Mouse (Mus musculus): ENCODE data around the gene Masp1. TPM values are rescaled to one million over a fixed set of nuclear protein-coding genes. Genes with fewer than 3 reads are reported as not detected.

The Masp1 gene
- polyA plus RNA-seq (2015; fragmentation: Nextera tagmentation; extraction: Ambion mirVana) = 7.1 and 8.4 TPM in 2 replicates

DNA sequence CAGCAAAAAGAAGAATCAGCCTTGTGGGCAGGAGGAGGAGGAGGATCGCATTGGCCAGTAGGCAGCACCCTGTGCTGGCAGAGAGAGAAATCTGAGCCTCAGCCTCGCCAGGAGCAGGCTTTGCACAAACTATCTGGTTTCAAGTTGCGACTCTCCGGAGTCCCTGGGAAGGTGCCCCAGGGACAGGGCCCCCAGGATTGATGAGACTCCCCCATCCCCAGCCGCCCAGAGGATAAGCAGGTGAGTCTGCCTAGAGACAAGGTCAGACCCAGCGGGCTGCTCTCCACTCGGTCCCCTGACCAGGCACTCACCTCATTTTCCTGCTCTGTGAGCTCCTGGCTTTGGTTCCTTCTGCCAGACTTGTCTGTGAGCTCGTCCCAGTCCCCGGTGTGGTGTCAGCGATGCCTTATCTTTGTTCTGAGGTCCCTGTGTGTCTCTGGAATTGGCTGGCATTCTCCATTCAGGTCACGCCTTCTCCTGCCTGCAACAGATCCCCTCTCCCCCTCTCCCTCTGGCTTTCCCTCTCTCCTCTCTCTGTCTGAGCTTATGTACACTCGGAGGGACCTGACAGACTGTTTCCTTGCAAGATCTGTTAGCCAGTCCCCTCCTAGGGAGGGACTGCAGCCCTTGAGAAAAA is at the start of gene Masp1, which contains the start of gene Rtp4:
Masp1 (minus strand) TSS at position 581 of the 637 bp plus-strand sequence.
Rtp4 (plus strand) TSS at position 57 of the 637 bp plus-strand sequence.
- Histone ChIP-seq H3K4me2 (peak within 1 kb of the TSS; percentile 41), H3K36me3 (no peaks in the 10 kb centered on the region), H3K4me3 (peak within 1 kb of the TSS; percentile 25), H3K27ac (peak within 1 kb of the TSS; percentile 33), H3K4me1 (peaks cover 53% of the 10 kb centered on the region), H3K27me3 (no peaks in the 10 kb centered on the region), H3K9ac (0 out of 2 replicates have a peak within 1 kb of the TSS, but pooled peaks have one; percentile 5), H3K9me3 (no peaks in the 10 kb centered on the region)
- WGBS = 1% methylated on average over 12 of the region's 12 CpGs
- no peak for ATAC-seq (ENCODE audit: insufficient number of reproducible peaks, low FRiP score, low TSS enrichment, low read depth)

GRCm38 (mm10) chr16:23568369-23568958 is 47.8 kb upstream of the Masp1 start:
- no peak for ATAC-seq (ENCODE audit: insufficient number of reproducible peaks, low FRiP score, low TSS enrichment, low read depth)
- no peaks in the 10 kb centered on the region for H3K9me3 ChIP-seq
- no peak overlapping the region for H3K27ac ChIP-seq
- H3K4me2 ChIP-seq = no peak overlapping the region
- no peaks in the 10 kb centered on the region for H3K36me3 ChIP-seq
- no peak overlapping the region for H3K9ac ChIP-seq
- H3K4me1 ChIP-seq = no peaks in the 10 kb centered on the region
- H3K4me3 ChIP-seq = no peak overlapping the region
- no peaks in the 10 kb centered on the region for H3K27me3 ChIP-seq
- 19% methylated on average over 4 of the region's 4 CpGs for WGBS

GRCm38 (mm10) chr16:23557669-23558068 is 37.1 kb upstream of the Masp1 start:
- H3K36me3 ChIP-seq = no peaks in the 10 kb centered on the region
- no peaks in the 10 kb centered on the region for H3K27me3 ChIP-seq
- WGBS = 83% methylated on average over 2 of the region's 2 CpGs
- no peaks in the 10 kb centered on the region for H3K4me1 ChIP-seq
- H3K9ac ChIP-seq = no peak overlapping the region
- no peak overlapping the region for H3K4me3 ChIP-seq
- no peak for ATAC-seq (ENCODE audit: insufficient number of reproducible peaks, low FRiP score, low TSS enrichment, low read depth)
- no peak overlapping the region for H3K27ac ChIP-seq
- H3K9me3 ChIP-seq = no peaks in the 10 kb centered on the region
- H3K4me2 ChIP-seq = no peak overlapping the region

GRCm38 (mm10) chr16:23557195-23557594 is 36.6 kb upstream of the Masp1 start:
- H3K27ac ChIP-seq = no peak overlapping the region
- H3K36me3 ChIP-seq = no peaks in the 10 kb centered on the region
- no peak overlapping the region for H3K4me2 ChIP-seq
- no peaks in the 10 kb centered on the region for H3K4me1 ChIP-seq
- WGBS = 86% methylated on average over 5 of the region's 5 CpGs
- H3K27me3 ChIP-seq = no peaks in the 10 kb centered on the region
- H3K4me3 ChIP-seq = no peak overlapping the region
- H3K9ac ChIP-seq = no peak overlapping the region
- ATAC-seq (ENCODE audit: insufficient number of reproducible peaks, low FRiP score, low TSS enrichment, low read depth) = no peak
- no peaks in the 10 kb centered on the region for H3K9me3 ChIP-seq

- ATAC-seq (ENCODE audit: insufficient number of reproducible peaks, low FRiP score, low TSS enrichment, low read depth) = no peak
- Histone ChIP-seq H3K27me3 (peaks cover 4% of the 10 kb centered on the region; the same call in 1 of the 2 replicates), H3K9me3 (no peaks in the 10 kb centered on the region), H3K4me1 (no peaks in the 10 kb centered on the region), H3K4me3 (no peak overlapping the region), H3K27ac (no peak overlapping the region), H3K4me2 (no peak overlapping the region), H3K9ac (no peak overlapping the region), H3K36me3 (no peaks in the 10 kb centered on the region)
- 50% methylated on average over 5 of the region's 5 CpGs for WGBS
Measured at GRCm38 (mm10) chr16:23554673-23555072, 34.1 kb upstream of the Masp1 start.

- H3K27ac ChIP-seq = no peak overlapping the region
- no peaks in the 10 kb centered on the region for H3K9me3 ChIP-seq
- ATAC-seq (ENCODE audit: insufficient number of reproducible peaks, low FRiP score, low TSS enrichment, low read depth) = no peak
- no peak overlapping the region for H3K4me2 ChIP-seq
- no peak overlapping the region for H3K4me3 ChIP-seq
- H3K4me1 ChIP-seq = no peaks in the 10 kb centered on the region
- no peak overlapping the region for H3K9ac ChIP-seq
- H3K36me3 ChIP-seq = no peaks in the 10 kb centered on the region
- H3K27me3 ChIP-seq = peaks cover 4% of the 10 kb centered on the region; the same call in 1 of the 2 replicates
- 86% methylated on average over 18 of the region's 18 CpGs for WGBS
Measured at GRCm38 (mm10) chr16:23550981-23551582, 30.5 kb upstream of the Masp1 start.

GRCm38 (mm10) chr16:23550346-23550980 is 29.8 kb upstream of the Masp1 start:
- Histone ChIP-seq H3K4me3 (no peak overlapping the region), H3K27ac (no peak overlapping the region), H3K36me3 (no peaks in the 10 kb centered on the region), H3K9me3 (no peaks in the 10 kb centered on the region), H3K27me3 (peaks cover 4% of the 10 kb centered on the region; the same call in 1 of the 2 replicates), H3K4me2 (no peak overlapping the region), H3K4me1 (no peaks in the 10 kb centered on the region), H3K9ac (no peak overlapping the region)
- ATAC-seq (ENCODE audit: insufficient number of reproducible peaks, low FRiP score, low TSS enrichment, low read depth) = no peak
- WGBS = 42% methylated on average over 8 of the region's 8 CpGs

DNA sequence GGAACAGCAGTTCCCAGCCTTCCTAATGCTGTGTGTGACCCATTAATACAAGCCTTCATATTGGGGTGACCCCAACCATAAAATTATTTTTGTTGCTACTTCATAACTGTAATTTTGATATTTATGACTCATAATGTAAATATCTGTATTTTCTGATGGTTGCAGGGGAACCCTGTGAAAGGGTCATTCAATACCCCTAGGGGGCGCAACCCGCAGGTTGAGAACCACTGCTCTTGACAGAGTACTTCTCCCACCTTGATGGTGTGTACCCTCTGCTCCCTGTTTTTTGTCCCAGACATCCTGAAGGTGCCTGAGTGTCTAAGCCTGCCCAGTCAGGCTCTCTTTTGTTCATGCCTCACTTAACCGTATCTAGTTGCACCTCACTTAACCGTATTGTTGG is 27.2 kb upstream of the Masp1 start:
- no peak overlapping the region for H3K27ac ChIP-seq
- H3K27me3 ChIP-seq = peaks cover 4% of the 10 kb centered on the region; the same call in 1 of the 2 replicates
- H3K4me2 ChIP-seq = no peak overlapping the region
- H3K36me3 ChIP-seq = no peaks in the 10 kb centered on the region
- no peak for ATAC-seq (ENCODE audit: insufficient number of reproducible peaks, low FRiP score, low TSS enrichment, low read depth)
- no peak overlapping the region for H3K4me3 ChIP-seq
- H3K4me1 ChIP-seq = peaks cover 13% of the 10 kb centered on the region; the same call in 1 of the 2 replicates
- 91% methylated on average over 4 of the region's 4 CpGs for WGBS
- no peak overlapping the region for H3K9ac ChIP-seq
- no peaks in the 10 kb centered on the region for H3K9me3 ChIP-seq

- Histone ChIP-seq H3K36me3 (no peaks in the 10 kb centered on the region), H3K4me2 (no peak overlapping the region), H3K4me1 (peaks cover 13% of the 10 kb centered on the region; the same call in 1 of the 2 replicates), H3K9ac (no peak overlapping the region), H3K27me3 (no peaks in the 10 kb centered on the region), H3K9me3 (no peaks in the 10 kb centered on the region), H3K27ac (no peak overlapping the region), H3K4me3 (no peak overlapping the region)
- 35% methylated on average over 7 of the region's 7 CpGs for WGBS
- ATAC-seq (ENCODE audit: insufficient number of reproducible peaks, low FRiP score, low TSS enrichment, low read depth) = no peak
Measured at GRCm38 (mm10) chr16:23544361-23544760, 23.7 kb upstream of the Masp1 start.

DNA sequence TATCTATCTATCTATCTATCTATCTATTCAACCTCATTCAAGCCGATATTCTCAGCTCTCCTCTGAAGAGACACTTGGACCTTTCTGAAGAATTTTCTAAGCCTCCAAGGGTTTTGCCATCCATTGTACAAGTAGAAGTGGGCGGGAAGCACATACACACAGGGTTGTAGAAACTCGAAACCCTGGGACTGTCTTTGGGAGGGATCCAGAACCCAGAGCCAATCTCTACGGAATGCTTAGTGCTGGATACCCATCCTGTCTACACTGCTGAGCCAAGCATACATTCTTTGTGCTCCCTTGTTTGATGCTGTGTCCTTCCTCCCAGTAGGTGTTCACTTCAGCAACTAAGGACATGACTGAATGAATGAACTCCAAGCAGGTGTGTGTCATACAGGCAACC is 22.3 kb upstream of the Masp1 start:
- 67% methylated on average over 4 of the region's 4 CpGs for WGBS
- no peak overlapping the region for H3K9ac ChIP-seq
- no peaks in the 10 kb centered on the region for H3K36me3 ChIP-seq
- H3K4me2 ChIP-seq = no peak overlapping the region
- no peak overlapping the region for H3K27ac ChIP-seq
- H3K27me3 ChIP-seq = no peaks in the 10 kb centered on the region
- no peaks in the 10 kb centered on the region for H3K9me3 ChIP-seq
- H3K4me3 ChIP-seq = no peak overlapping the region
- peaks cover 13% of the 10 kb centered on the region; the same call in 1 of the 2 replicates for H3K4me1 ChIP-seq
- no peak for ATAC-seq (ENCODE audit: insufficient number of reproducible peaks, low FRiP score, low TSS enrichment, low read depth)

- 43% methylated on average over 4 of the region's 4 CpGs for WGBS
Measured at GRCm38 (mm10) chr16:23541046-23541445, 20.4 kb upstream of the Masp1 start.

GRCm38 (mm10) chr16:23533707-23534106 is 13.1 kb upstream of the Masp1 start:
- no peaks in the 10 kb centered on the region for H3K27me3 ChIP-seq
- no peaks in the 10 kb centered on the region for H3K9me3 ChIP-seq
- no peaks in the 10 kb centered on the region for H3K4me1 ChIP-seq
- 85% methylated on average over 3 of the region's 3 CpGs for WGBS
- no peak overlapping the region for H3K27ac ChIP-seq
- H3K9ac ChIP-seq = no peak overlapping the region
- H3K4me2 ChIP-seq = no peak overlapping the region
- no peak overlapping the region for H3K4me3 ChIP-seq
- ATAC-seq (ENCODE audit: insufficient number of reproducible peaks, low FRiP score, low TSS enrichment, low read depth) = no peak
- H3K36me3 ChIP-seq = no peaks in the 10 kb centered on the region

More at GRCm38 (mm10) chr16:23541046-23541445, 20.4 kb upstream of the Masp1 start:
- no peak for ATAC-seq (ENCODE audit: insufficient number of reproducible peaks, low FRiP score, low TSS enrichment, low read depth)
- Histone ChIP-seq H3K9ac (no peak overlapping the region), H3K4me3 (no peak overlapping the region), H3K4me1 (peaks cover 13% of the 10 kb centered on the region; the same call in 1 of the 2 replicates), H3K4me2 (no peak overlapping the region), H3K27ac (no peak overlapping the region), H3K36me3 (no peaks in the 10 kb centered on the region), H3K27me3 (no peaks in the 10 kb centered on the region), H3K9me3 (no peaks in the 10 kb centered on the region)

Data from limb, embryonic 15.5 days (tissue).